In genomic region chr5:92461321-92461720, GRCm38 (mm10) we compare ENCODE assay signal across 9 mouse cellular contexts. TPM values are rescaled to one million over a fixed set of nuclear protein-coding genes. Genes with fewer than 3 reads are reported as not detected.
DNase-seq lines count a peak whose midpoint lies in the region; ATAC-seq and TF ChIP-seq lines count a peak whose summit lies in the region.
"Had no signal": no experiment of that assay in that cellular context is flagged by ENCODE, and none has a peak within 500 bp of the region (broad histone marks: within the 10 kb centered on the region; RNA-seq: fewer than 3 reads in every experiment).

No protein-coding gene starts in this region.

- peak; percentile 92 for TF ChIP-seq CTCF in Patski (IDR thresholded peaks at IDR 0.05)
- peak; percentile 87 for TF ChIP-seq CTCF in heart, postnatal 0 days (IDR thresholded peaks at IDR 0.05; ENCODE audit: low read depth)
- peak; percentile 91 for TF ChIP-seq CTCF in stomach, postnatal 0 days (IDR thresholded peaks at IDR 0.05; ENCODE audit: low read depth)

- in situ Hi-C loops in Patski (cut with MboI; ENCODE audit: low pct_unique_long_range_greater_than_20kb), result loop anchor here (5.0 kb wide), 2 partner anchors 46 to 196 kb away; partner anchors contain the start of gene Scarb2

- H3K9me3 ChIP-seq in heart, embryonic 11.5 days (replicated peaks; ENCODE audit: control insufficient read depth, low read length), result no peaks in the 10 kb centered on the region
- no peaks in the 10 kb centered on the region for H3K9me3 ChIP-seq in heart, postnatal 0 days (replicated peaks; ENCODE audit: control insufficient read depth, low read length)
- H3K9me3 ChIP-seq in midbrain, embryonic 15.5 days, result no peaks in the 10 kb centered on the region
- H3K9me3 ChIP-seq in stomach, postnatal 0 days (ENCODE audit: control insufficient read depth, low read length), result no peaks in the 10 kb centered on the region

- H3K4me1 ChIP-seq in heart, embryonic 11.5 days (ENCODE audit: control insufficient read depth, insufficient read depth, low read length), result peaks cover under 1% of the 10 kb centered on the region; the same call in 1 of the 2 replicates
- H3K4me1 ChIP-seq in heart, postnatal 0 days (ENCODE audit: control insufficient read depth, insufficient read depth), result no peaks in the 10 kb centered on the region; the same call in 1 of the 2 replicates
- H3K4me1 ChIP-seq in midbrain, embryonic 15.5 days, result no peaks in the 10 kb centered on the region
- no peaks in the 10 kb centered on the region for H3K4me1 ChIP-seq in stomach, postnatal 0 days (replicated peaks; ENCODE audit: control insufficient read depth, insufficient read depth)

- H3K4me3 ChIP-seq in heart, embryonic 11.5 days (ENCODE audit: low read depth, low read length), result no peak overlapping the region
- no peak overlapping the region for H3K4me3 ChIP-seq in heart, postnatal 0 days (ENCODE audit: low read depth, low read length)
- no peak overlapping the region for H3K4me3 ChIP-seq in midbrain, embryonic 15.5 days
- no peak overlapping the region for H3K4me3 ChIP-seq in stomach, postnatal 0 days (ENCODE audit: low read depth, low read length)

- no peak overlapping the region for H3K27ac ChIP-seq in heart, embryonic 11.5 days (ENCODE audit: low read depth, low read length)
- H3K27ac ChIP-seq in heart, postnatal 0 days (ENCODE audit: low read depth), result no peak overlapping the region
- H3K27ac ChIP-seq in midbrain, embryonic 15.5 days, result no peak overlapping the region
- no peak overlapping the region for H3K27ac ChIP-seq in stomach, postnatal 0 days (replicated peaks)
- H3K27ac ChIP-seq: macrophage had no signal

- 20% methylated on average over 5 of the region's 5 CpGs for WGBS in heart, embryonic 11.5 days (ENCODE audit: insufficient replicate concordance)
- 14% methylated on average over 5 of the region's 5 CpGs for WGBS in heart, postnatal 0 days
- WGBS in midbrain, embryonic 15.5 days, result 16% methylated on average over 5 of the region's 5 CpGs
- 25% methylated on average over 5 of the region's 5 CpGs for WGBS in stomach, postnatal 0 days

- H3K4me2 ChIP-seq in heart, embryonic 11.5 days, result no peak overlapping the region
- no peak overlapping the region for H3K4me2 ChIP-seq in heart, postnatal 0 days (ENCODE audit: low read depth, low read length)
- H3K4me2 ChIP-seq in midbrain, embryonic 15.5 days, result no peak overlapping the region
- H3K4me2 ChIP-seq in stomach, postnatal 0 days (replicated peaks; ENCODE audit: low read depth), result no peak overlapping the region

- no peaks in the 10 kb centered on the region for H3K27me3 ChIP-seq in heart, embryonic 11.5 days (ENCODE audit: control insufficient read depth, insufficient read depth, low read length)
- H3K27me3 ChIP-seq in Patski, result no peaks in the 10 kb centered on the region
- H3K27me3 ChIP-seq in heart, postnatal 0 days (ENCODE audit: control insufficient read depth, insufficient read depth, low read length), result no peaks in the 10 kb centered on the region
- no peaks in the 10 kb centered on the region for H3K27me3 ChIP-seq in midbrain, embryonic 15.5 days (replicated peaks)
- H3K27me3 ChIP-seq in stomach, postnatal 0 days (ENCODE audit: control insufficient read depth, insufficient read depth, low read length), result no peaks in the 10 kb centered on the region

- no peak overlapping the region for H3K9ac ChIP-seq in heart, embryonic 11.5 days (ENCODE audit: low read depth, low read length)
- H3K9ac ChIP-seq in heart, postnatal 0 days (replicated peaks; ENCODE audit: low read depth, low read length), result no peak overlapping the region
- H3K9ac ChIP-seq in midbrain, embryonic 15.5 days, result no peak overlapping the region
- H3K9ac ChIP-seq in stomach, postnatal 0 days (ENCODE audit: low read length), result no peak overlapping the region

- no peak for ATAC-seq in heart, embryonic 11.5 days (replicated peaks; ENCODE audit: insufficient number of reproducible peaks, low FRiP score, low TSS enrichment)
- ATAC-seq in Patski, result peak; percentile 60
- 0 out of 2 replicates have a peak, but pooled peaks have one; percentile 20 for ATAC-seq in heart, postnatal 0 days (ENCODE audit: insufficient read depth, low read depth)
- 0 out of 2 replicates have a peak, but pooled peaks have one; percentile 45 for ATAC-seq in midbrain, embryonic 15.5 days (replicated peaks)
- no peak for ATAC-seq in stomach, postnatal 0 days (ENCODE audit: low FRiP score, low TSS enrichment)

- peak; percentile 88 for DNase-seq in heart, adult 11 months
- DNase-seq in Patski (ENCODE audit: low read depth, low spot score), result no peak
- peak; percentile 61 to 65 for DNase-seq in cerebellum, postnatal 36 days
- DNase-seq in heart, postnatal 0 days (ENCODE audit: low spot score), result peak; percentile 50
- peak; percentile 25 for DNase-seq in left cerebral cortex, adult 11 months (ENCODE audit: low spot score)
- peak; percentile 69 for DNase-seq in stomach, postnatal 0 days (ENCODE audit: low spot score)

- CTCF ChIA-PET in Patski (lab: Charles Lee), result interaction anchor here (0.7 to 3.1 kb wide), 23 partner anchors 9 to 198 kb away, joined by 3 to 26 read pairs (median 4); partner anchors contain the start of genes Scarb2 and Stbd1

- POLR2A ChIA-PET in Patski (lab: Charles Lee), result no interaction called here

- TF ChIP-seq EP300 in heart, postnatal 0 days (IDR thresholded peaks at IDR 0.05; ENCODE audit: low read depth), result no peak
- no peak for TF ChIP-seq EP300 in stomach, postnatal 0 days (optimal IDR thresholded peaks at IDR 0.05)

- no peaks in the 10 kb centered on the region for H3K36me3 ChIP-seq in heart, embryonic 11.5 days (ENCODE audit: control insufficient read depth, insufficient read depth, low read length)
- H3K36me3 ChIP-seq in heart, postnatal 0 days (replicated peaks; ENCODE audit: control insufficient read depth, insufficient read depth, low read length), result peaks cover 42% of the 10 kb centered on the region
- H3K36me3 ChIP-seq in midbrain, embryonic 15.5 days (replicated peaks), result peaks cover 9% of the 10 kb centered on the region; the same call in 1 of the 2 replicates
- H3K36me3 ChIP-seq in stomach, postnatal 0 days (ENCODE audit: control insufficient read depth, insufficient read depth, low read length), result peaks cover 6% of the 10 kb centered on the region; the same call in 1 of the 2 replicates

RNA-seq across cellular contexts. Expression of gene Nup54, which starts 26.3 kb away (rescaled TPM):
- polyA plus RNA-seq in heart, embryonic 11.5 days (2014; fragmentation: Nextera tagmentation; extraction: Ambion mirVana), result 45.7 and 50.7 TPM in 2 replicates
- polyA plus RNA-seq in Patski (2021), result 48.6 TPM
- total RNA-seq in heart, postnatal 0 days (2014; rRNA removed; ENCODE audit: low replicate concordance), result 14.2 and 35.0 TPM in 2 replicates
- polyA plus RNA-seq in heart, postnatal 0 days (2015; fragmentation: Nextera tagmentation; extraction: Ambion mirVana), result 21.1 and 22.0 TPM in 2 replicates
- 50.5 and 56.4 TPM in 2 replicates for polyA plus RNA-seq in midbrain, embryonic 15.5 days (2015; fragmentation: Nextera tagmentation; extraction: Ambion mirVana)
- polyA plus RNA-seq in stomach, postnatal 0 days (2015; fragmentation: Nextera tagmentation; extraction: Ambion mirVana), result 20.5 and 21.4 TPM in 2 replicates

RNA-seq across cellular contexts. Expression of gene Scarb2, which starts 45.3 kb away (rescaled TPM):
- 11.8 and 12.0 TPM in 2 replicates for polyA plus RNA-seq in heart, embryonic 11.5 days (2014; fragmentation: Nextera tagmentation; extraction: Ambion mirVana)
- 43.1 TPM for polyA plus RNA-seq in Patski (2021)
- 121 and 148 TPM in 2 replicates for total RNA-seq in heart, postnatal 0 days (2014; rRNA removed; ENCODE audit: low replicate concordance)
- polyA plus RNA-seq in heart, postnatal 0 days (2015; fragmentation: Nextera tagmentation; extraction: Ambion mirVana), result 26.0 and 28.9 TPM in 2 replicates
- 24.4 and 25.4 TPM in 2 replicates for polyA plus RNA-seq in midbrain, embryonic 15.5 days (2015; fragmentation: Nextera tagmentation; extraction: Ambion mirVana)
- 19.1 and 20.9 TPM in 2 replicates for polyA plus RNA-seq in stomach, postnatal 0 days (2015; fragmentation: Nextera tagmentation; extraction: Ambion mirVana)

Comparison
In these comparisons a context has a peak if more than half of its experiments do, and no peak if none do; other contexts are left out.
1. ATAC-seq: peak in Patski (single experiment), heart, postnatal 0 days (single experiment) and midbrain, embryonic 15.5 days (single experiment); none in heart, embryonic 11.5 days (single experiment) and stomach, postnatal 0 days (single experiment).
2. Peak in every context shown above with its lines, with median percentiles within 50 percentile points of each other: CTCF ChIP-seq.